Mouse (Mus musculus): Measurements from ENCODE around the gene Prkce.

DNA sequence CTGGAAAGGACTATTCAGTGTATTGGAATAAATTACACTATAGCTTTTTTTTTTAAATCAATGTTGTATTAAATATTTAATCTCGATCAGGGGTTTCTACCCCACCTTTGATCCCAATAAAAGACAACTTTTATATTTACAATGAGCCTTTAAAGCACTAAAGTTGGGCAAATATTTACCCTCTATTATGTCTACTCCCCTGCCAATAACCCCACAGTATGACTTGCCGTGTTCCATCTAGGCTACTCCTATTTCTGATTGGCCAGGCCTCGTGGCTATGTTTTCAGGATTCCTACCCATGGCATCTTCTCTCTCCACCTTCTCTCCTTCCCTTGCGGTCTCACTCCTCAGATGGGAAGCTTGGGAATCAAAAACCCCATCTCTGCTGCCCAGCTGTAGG lies 108.8 kb downstream of the Prkce start:
- TF ChIP-seq EP300 (IDR thresholded peaks at IDR 0.05; ENCODE audit: low read depth) = no peak
- TF ChIP-seq CTCF (IDR thresholded peaks at IDR 0.05; ENCODE audit: low read depth) = no peak
